ENCODE assay signal across 8 mouse cellular contexts in the genomic region with DNA sequence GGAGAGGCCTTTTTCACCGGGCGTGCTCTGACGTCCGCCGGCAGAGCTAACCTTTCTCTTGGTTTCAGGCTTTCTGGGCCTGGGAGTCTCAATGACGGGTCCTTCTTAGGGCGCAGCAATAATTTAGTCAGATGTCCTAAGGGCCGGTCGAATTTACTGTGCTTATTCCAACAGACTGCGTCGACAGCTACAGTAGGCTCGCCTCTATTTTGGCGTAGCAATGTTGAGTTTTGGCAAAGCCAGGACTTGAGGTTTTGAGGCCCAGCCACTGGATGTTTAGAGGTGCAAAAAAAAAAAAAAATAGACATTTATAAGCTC. TPM values are rescaled to one million over a fixed set of nuclear protein-coding genes. Genes with fewer than 3 reads are reported as not detected.
A peak's percentile ranks its signal among the peaks of the same experiment; 100 is the strongest.
DNase-seq lines count a peak whose midpoint lies in the region; ATAC-seq and TF ChIP-seq lines count a peak whose summit lies in the region.

No protein-coding gene starts in this region.

- no peaks in the 10 kb centered on the region for H3K36me3 ChIP-seq in embryonic facial prominence, embryonic 12.5 days
- no peaks in the 10 kb centered on the region for H3K36me3 ChIP-seq in limb, embryonic 13.5 days
- no peaks in the 10 kb centered on the region for H3K36me3 ChIP-seq in stomach, postnatal 0 days (ENCODE audit: control insufficient read depth, insufficient read depth, low read length)

- no peaks in the 10 kb centered on the region for H3K9me3 ChIP-seq in embryonic facial prominence, embryonic 12.5 days
- no peaks in the 10 kb centered on the region for H3K9me3 ChIP-seq in limb, embryonic 13.5 days
- H3K9me3 ChIP-seq in stomach, postnatal 0 days (ENCODE audit: control insufficient read depth, low read length), result no peaks in the 10 kb centered on the region

- peak overlapping the region; percentile 65 for H3K4me2 ChIP-seq in embryonic facial prominence, embryonic 12.5 days (replicated peaks)
- peak overlapping the region; percentile 77 for H3K4me2 ChIP-seq in limb, embryonic 13.5 days (replicated peaks)
- H3K4me2 ChIP-seq in stomach, postnatal 0 days (replicated peaks; ENCODE audit: low read depth), result peak overlapping the region; percentile 75

- no peak for DNase-seq in frontal cortex, postnatal 25 days (ENCODE audit: low spot score in 2 of 2)
- DNase-seq in 3T3-L1 (ENCODE audit: low read depth, low spot score), result peak; percentile 57
- no peak for DNase-seq in stomach, postnatal 0 days (ENCODE audit: low spot score)
- no peak for DNase-seq in cerebellum, adult 8-10 months

- peaks cover 18% of the 10 kb centered on the region for H3K4me1 ChIP-seq in embryonic facial prominence, embryonic 12.5 days
- peaks cover 25% of the 10 kb centered on the region for H3K4me1 ChIP-seq in limb, embryonic 13.5 days
- 0 out of 2 replicates have a peak, but pooled peaks cover 3% of the 10 kb centered on the region for H3K4me1 ChIP-seq in stomach, postnatal 0 days (replicated peaks; ENCODE audit: control insufficient read depth, insufficient read depth)

- TF ChIP-seq CTCF in stomach, postnatal 0 days (IDR thresholded peaks at IDR 0.05; ENCODE audit: low read depth), result no peak

- WGBS in embryonic facial prominence, embryonic 12.5 days, result under 1% methylated on average over 13 of the region's 13 CpGs
- WGBS in limb, embryonic 13.5 days, result under 1% methylated on average over 13 of the region's 13 CpGs
- WGBS in stomach, postnatal 0 days, result under 1% methylated on average over 13 of the region's 13 CpGs

- H3K9ac ChIP-seq in embryonic facial prominence, embryonic 12.5 days, result peak overlapping the region; percentile 95
- H3K9ac ChIP-seq in limb, embryonic 13.5 days, result peak overlapping the region; percentile 98
- H3K9ac ChIP-seq in stomach, postnatal 0 days (ENCODE audit: low read length), result peak overlapping the region; percentile 93

- TF ChIP-seq EP300 in stomach, postnatal 0 days (optimal IDR thresholded peaks at IDR 0.05), result no peak

- peak overlapping the region; percentile 95 for H3K27ac ChIP-seq in embryonic facial prominence, embryonic 12.5 days
- H3K27ac ChIP-seq in limb, embryonic 13.5 days, result peak overlapping the region; percentile 93
- peak overlapping the region; percentile 97 for H3K27ac ChIP-seq in stomach, postnatal 0 days (replicated peaks)

- no peaks in the 10 kb centered on the region for H3K27me3 ChIP-seq in embryonic facial prominence, embryonic 12.5 days
- no peaks in the 10 kb centered on the region for H3K27me3 ChIP-seq in limb, embryonic 13.5 days
- no peaks in the 10 kb centered on the region for H3K27me3 ChIP-seq in stomach, postnatal 0 days (ENCODE audit: control insufficient read depth, insufficient read depth, low read length)

- 0 out of 2 replicates have a peak, but pooled peaks have one; percentile 5 for ATAC-seq in frontal cortex, adult (ENCODE audit: low TSS enrichment)
- no peak; the same call in 1 of the 2 replicates for ATAC-seq in embryonic facial prominence, embryonic 12.5 days (ENCODE audit: insufficient number of reproducible peaks, insufficient read depth, low FRiP score, low TSS enrichment)
- no peak; the same call in 1 of the 2 replicates for ATAC-seq in limb, embryonic 13.5 days (ENCODE audit: low FRiP score, low read depth)
- ATAC-seq in stomach, postnatal 0 days (ENCODE audit: low FRiP score, low TSS enrichment), result no peak
- ATAC-seq in megakaryocyte progenitor cell, adult 5-6 weeks (replicated peaks; ENCODE audit: poor library complexity), result no peak

- H3K4me3 ChIP-seq in embryonic facial prominence, embryonic 12.5 days, result peak overlapping the region; percentile 96
- peak overlapping the region; percentile 97 for H3K4me3 ChIP-seq in limb, embryonic 13.5 days
- peak overlapping the region; percentile 95 for H3K4me3 ChIP-seq in stomach, postnatal 0 days (ENCODE audit: low read depth, low read length)

RNA-seq across cellular contexts. Expression of a gene that starts 0.6 kb away (rescaled TPM):
- polyA plus RNA-seq in embryonic facial prominence, embryonic 12.5 days (2016; fragmentation: Nextera tagmentation; extraction: Ambion mirVana), result 48.9 and 49.6 TPM in 2 replicates
- 48.5 and 52.7 TPM in 2 replicates for polyA plus RNA-seq in limb, embryonic 13.5 days (2015; fragmentation: Nextera tagmentation; extraction: Ambion mirVana)
- 33.6 TPM in 2 replicates for polyA plus RNA-seq in stomach, postnatal 0 days (2015; fragmentation: Nextera tagmentation; extraction: Ambion mirVana)
- 33.3 and 35.8 TPM in 2 replicates for total RNA-seq in megakaryocyte progenitor cell, adult 5-6 weeks (2015)
- total RNA-seq in megakaryocyte progenitor cell, adult 5-6 weeks (2017), result 36.4 and 46.2 TPM in 2 replicates

RNA-seq across cellular contexts. Expression of a gene that starts 51.6 kb away (rescaled TPM):
- 49.0 and 51.5 TPM in 2 replicates for polyA plus RNA-seq in embryonic facial prominence, embryonic 12.5 days (2016; fragmentation: Nextera tagmentation; extraction: Ambion mirVana)
- 50.3 and 54.9 TPM in 2 replicates for polyA plus RNA-seq in limb, embryonic 13.5 days (2015; fragmentation: Nextera tagmentation; extraction: Ambion mirVana)
- 22.2 and 23.2 TPM in 2 replicates for polyA plus RNA-seq in stomach, postnatal 0 days (2015; fragmentation: Nextera tagmentation; extraction: Ambion mirVana)
- total RNA-seq in megakaryocyte progenitor cell, adult 5-6 weeks (2015), result 24.2 and 24.6 TPM in 2 replicates
- total RNA-seq in megakaryocyte progenitor cell, adult 5-6 weeks (2017), result 19.0 and 20.4 TPM in 2 replicates
